Mouse (Mus musculus) layer of hippocampus, adult 11-12 months (tissue): ENCODE results near the gene Grap2.

ENCODE experiments used
- DNase-seq: peaks from one replicate; pipeline ENCODE4 v3.0.0; 2022; ENCODE audit warnings: low spot score

Gene Grap2

DNA sequence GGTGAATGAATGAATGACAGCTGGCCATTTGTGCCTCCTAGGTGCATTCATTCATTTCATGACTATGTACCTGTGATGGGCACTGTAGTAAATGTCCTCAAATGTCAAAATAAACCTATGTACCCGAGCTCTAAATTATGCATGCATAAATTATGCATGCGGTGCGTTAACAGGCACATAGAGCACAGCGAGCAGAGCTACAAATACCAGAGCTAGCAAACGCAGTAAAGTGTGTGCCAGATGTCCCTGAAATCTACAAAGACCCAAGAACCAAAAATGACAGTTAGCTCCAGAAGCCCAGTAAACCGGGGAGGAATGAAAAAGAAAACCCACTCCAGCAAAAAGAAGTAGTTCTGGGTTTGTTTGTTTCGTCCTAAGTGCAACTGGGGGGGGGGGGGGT, 29.1 kb downstream of the Grap2 start:
- no peak for DNase-seq

DNA sequence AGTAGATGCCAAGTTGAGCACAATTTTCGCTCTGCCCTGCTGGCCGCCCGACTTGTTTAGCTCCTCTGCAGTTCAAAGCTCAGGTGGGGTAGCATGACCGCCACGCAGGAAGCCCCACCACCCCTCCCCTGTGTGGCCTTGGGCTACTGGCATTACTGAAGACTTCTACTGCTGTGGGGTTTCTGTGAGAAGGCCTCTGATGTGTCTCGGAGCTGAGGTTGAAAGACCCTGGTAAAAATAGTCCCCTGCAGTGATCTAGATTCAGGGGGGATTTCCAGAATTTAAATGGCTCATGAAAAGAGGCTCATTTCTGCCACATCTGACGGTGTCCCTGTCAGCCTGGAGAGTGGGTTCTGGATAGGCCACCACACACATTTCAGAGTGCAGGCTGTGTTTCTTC, 30.1 kb downstream of the Grap2 start:
- no peak for DNase-seq

GRCm38 (mm10) chr15:80604026-80604425, 31.6 kb downstream of the Grap2 start:
- no peak for DNase-seq

GRCm38 (mm10) chr15:80607970-80608369, 35.6 kb downstream of the Grap2 start:
- DNase-seq = no peak

DNA sequence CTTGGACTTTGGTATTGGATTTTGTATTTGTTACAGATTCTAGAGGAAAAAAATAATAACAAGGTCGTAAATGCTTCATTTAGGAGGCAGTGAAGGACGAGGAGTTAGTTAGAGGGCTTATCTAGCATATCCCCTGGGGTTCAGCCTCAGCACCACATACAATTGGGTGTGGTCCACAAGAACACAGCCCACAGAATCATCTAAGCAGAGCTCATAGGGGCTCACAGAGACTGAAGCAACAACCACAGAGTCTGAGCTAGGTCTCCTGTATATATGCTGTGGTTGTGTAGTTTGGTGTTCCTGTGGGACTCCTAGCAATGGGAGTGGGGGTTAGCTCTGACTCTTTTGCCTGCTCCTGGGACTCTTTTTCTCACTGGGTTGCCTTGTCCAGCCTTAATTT, 37.9 kb downstream of the Grap2 start:
- no peak for DNase-seq

- no peak for DNase-seq
Observed at GRCm38 (mm10) chr15:80611478-80611877, 39.1 kb downstream of the Grap2 start.

- DNase-seq = no peak
Observed at GRCm38 (mm10) chr15:80613904-80614303, 41.5 kb downstream of the Grap2 start.

DNA sequence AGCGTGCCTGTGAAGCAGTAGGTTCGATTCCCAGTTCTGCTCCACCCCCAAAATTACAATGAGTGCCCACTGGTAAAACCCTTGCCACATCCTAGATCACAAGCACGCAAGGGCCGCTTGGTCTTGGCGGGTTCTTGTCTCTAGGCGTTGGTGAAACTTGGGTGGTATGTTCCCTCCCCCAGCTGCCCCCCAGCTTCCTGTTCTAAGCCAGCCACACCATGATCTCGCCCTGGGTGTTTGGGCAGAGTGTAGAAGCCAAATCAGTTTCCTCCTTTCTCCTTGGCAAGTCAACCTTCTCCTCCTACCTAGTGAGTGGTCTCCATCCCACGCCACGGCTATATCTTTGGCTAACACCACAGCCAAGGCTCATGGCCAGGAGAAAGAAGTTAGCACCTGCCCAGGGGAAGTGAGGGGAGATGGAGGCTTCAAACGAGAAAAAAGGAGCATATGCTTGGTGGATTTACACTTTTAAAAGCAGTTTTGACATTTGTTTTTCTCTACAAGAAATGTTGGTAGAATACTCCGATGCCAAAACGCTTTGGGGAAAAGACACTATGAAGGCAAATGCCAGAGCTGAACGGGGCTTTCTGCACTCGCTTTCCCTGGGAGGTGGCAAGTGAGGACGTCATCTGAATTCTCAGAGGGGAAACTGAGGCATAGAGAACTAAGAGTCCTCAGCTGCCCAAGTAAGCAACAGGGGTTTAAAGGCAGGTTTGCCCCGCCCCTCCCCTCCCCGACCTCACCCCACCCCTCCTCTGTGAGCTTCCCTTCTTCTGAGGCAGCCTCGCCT, 42.3 kb downstream of the Grap2 start:
- no peak for DNase-seq

DNA sequence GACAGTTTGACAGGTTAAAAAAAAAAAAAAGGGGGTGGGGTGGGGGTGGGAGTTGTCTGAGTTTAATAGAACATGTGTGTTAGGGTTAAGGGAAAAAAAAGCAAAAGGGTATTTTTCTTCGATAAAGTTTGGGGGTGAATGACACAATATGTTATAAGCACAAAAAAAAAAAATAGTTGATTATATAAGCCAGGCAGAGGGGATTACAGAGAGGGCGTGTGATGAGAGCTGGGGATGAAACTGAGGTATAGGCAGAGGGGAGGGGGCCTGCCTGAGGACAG, 42.8 kb downstream of the Grap2 start:
- DNase-seq = no peak

GRCm38 (mm10) chr15:80615636-80616383, 43.4 kb downstream of the Grap2 start:
- DNase-seq = no peak

- DNase-seq = peak; percentile 30
Observed at GRCm38 (mm10) chr15:80617839-80618238, 45.4 kb downstream of the Grap2 start.

GRCm38 (mm10) chr15:80619166-80619565, 46.8 kb downstream of the Grap2 start:
- DNase-seq = no peak

DNA sequence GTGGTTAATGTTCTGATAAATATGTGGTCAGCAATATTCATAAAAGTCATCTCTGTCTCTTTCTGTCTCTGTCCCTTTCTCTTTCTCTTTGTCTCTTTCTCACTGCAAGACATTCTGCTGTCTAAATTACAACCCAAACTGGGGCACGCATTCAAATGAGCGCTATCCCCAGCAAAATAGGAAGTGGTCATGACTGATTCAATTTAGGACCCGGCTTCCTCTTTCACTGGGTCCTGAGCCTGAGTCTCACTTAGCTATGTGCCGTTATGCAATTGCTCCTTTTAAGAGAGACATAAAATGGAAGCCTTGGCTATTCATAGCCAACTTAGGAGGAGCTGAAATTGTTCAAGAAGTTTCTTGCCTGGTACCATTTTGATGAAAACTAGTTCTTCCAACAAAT, 47.4 kb downstream of the Grap2 start:
- DNase-seq = no peak

- DNase-seq = no peak
Observed at GRCm38 (mm10) chr15:80620371-80620770, 48.0 kb downstream of the Grap2 start.

- DNase-seq = no peak
Observed at GRCm38 (mm10) chr15:80623171-80623837, 50.9 kb downstream of the Grap2 start.

- no peak for DNase-seq
Observed at GRCm38 (mm10) chr15:80626472-80626871, 54.1 kb downstream of the Grap2 start.

- no peak for DNase-seq
Observed at GRCm38 (mm10) chr15:80630147-80630546, 57.8 kb downstream of the Grap2 start.

GRCm38 (mm10) chr15:80630711-80631110, 58.3 kb downstream of the Grap2 start:
- no peak for DNase-seq

DNA sequence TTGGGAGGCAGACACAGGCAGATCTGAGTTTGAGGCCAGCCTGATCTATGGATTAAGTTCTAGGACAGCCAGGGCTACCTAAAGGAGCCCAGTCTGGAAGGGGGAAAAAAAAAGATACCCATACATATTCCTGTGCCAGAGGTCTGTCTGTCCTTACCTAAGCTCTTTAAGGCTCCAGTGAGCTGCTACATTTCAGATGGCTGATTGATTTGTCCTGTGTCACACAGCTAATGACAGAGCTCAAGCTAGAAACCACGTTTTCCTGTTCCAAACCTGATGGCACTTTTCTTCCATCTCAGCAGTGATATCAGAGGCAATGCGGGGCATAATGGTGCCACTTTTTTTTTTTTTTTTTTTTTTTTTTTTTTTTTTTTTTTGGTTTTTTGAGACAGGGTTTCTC, 58.9 kb downstream of the Grap2 start:
- no peak for DNase-seq

DNA sequence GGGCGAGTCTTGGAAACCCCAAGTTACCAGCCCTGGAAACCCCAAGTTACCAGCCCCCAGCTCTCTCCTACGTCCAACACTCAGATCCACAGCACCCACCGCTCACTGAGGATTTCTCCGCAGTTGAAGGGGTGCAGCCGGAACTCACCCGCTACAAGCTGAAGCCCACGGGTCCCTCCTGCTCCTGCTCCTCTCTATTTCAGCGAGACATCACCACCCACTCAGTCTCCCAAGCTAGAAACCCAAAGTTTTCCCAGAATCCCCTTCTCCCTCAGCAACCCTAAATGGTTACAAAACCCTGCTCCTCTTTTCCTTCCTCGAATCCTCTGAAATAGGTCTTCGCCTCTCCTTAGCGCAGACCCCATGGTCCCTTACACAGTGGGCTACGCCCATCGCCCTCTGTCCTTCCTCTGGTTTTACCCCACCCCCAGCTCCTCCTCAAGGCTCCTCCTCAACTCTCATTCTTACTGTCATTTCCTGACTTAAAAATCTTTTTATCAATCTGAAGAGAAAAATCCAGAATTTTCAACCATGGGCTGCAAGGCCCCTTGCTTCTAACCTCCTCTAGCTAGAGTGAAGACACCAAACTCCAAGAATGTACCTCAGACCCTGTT, 60.0 kb downstream of the Grap2 start:
- DNase-seq = no peak

DNA sequence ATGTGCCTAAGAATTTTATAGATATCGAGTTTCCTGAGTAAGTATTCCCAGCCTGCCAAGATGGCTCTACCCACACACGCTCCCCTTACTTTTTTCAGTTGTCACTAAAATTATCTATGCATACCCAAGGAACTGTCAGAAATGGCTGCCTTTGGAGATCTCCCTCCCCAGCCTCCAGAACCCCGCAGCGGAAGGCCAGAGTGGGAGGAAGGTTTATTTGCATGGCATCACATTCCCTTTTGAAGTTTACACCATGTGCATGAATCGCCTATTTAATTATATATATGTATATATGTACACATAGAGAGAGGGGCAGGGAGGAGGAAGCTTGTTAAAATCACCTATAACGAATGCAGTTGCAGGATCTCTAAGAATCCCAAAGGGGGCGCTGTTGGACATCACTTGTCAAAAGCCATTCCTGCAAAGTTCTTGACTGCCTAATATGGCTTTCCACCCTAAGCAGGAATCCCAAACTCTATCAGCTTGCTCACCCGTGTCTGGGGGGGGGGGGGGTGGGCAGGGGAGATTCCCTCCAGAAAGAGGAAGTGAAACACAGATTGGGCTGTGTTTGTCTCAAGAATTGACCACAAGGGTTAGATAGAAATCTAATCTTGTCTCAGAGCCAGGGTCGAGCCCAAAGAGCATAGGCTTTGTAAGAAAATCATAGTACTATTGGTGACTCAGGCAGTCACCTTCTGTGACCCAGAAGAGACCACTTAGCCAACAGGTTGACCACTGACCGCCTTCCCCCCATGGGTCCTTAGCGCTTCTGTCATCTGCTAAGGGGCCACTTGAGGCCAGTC, 62.2 kb downstream of the Grap2 start:
- peak; percentile 33 for DNase-seq
